8 mouse cellular contexts compared by ENCODE assay signal in genomic region chr1:153740775-153741400, GRCm38 (mm10). TPM values are rescaled to one million over a fixed set of nuclear protein-coding genes. Genes with fewer than 3 reads are reported as not detected.
A peak's percentile ranks its signal among the peaks of the same experiment; 100 is the strongest.
DNase-seq lines count a peak whose midpoint lies in the region; ATAC-seq lines count a peak whose summit lies in the region.

No protein-coding gene starts in this region.

- H3K4me3 ChIP-seq in heart, embryonic 15.5 days: peak overlapping the region; percentile 52
- peak overlapping the region; percentile 47 for H3K4me3 ChIP-seq in hindbrain, embryonic 11.5 days (ENCODE audit: low read depth, low read length)
- peak overlapping the region; percentile 52 for H3K4me3 ChIP-seq in midbrain, embryonic 13.5 days (replicated peaks)

- ATAC-seq in heart, embryonic 15.5 days (replicated peaks; ENCODE audit: insufficient number of reproducible peaks, insufficient read depth, low FRiP score, low read depth): no peak
- ATAC-seq in hindbrain, embryonic 11.5 days (ENCODE audit: low FRiP score): no peak
- ATAC-seq in midbrain, embryonic 13.5 days: no peak

- H3K27me3 ChIP-seq in heart, embryonic 15.5 days: peaks cover 35% of the 10 kb centered on the region
- H3K27me3 ChIP-seq in hindbrain, embryonic 11.5 days (ENCODE audit: control insufficient read depth, insufficient read depth, low read length): peaks cover 6% of the 10 kb centered on the region
- H3K27me3 ChIP-seq in midbrain, embryonic 13.5 days: peaks cover 17% of the 10 kb centered on the region

- no peaks in the 10 kb centered on the region for H3K9me3 ChIP-seq in heart, embryonic 15.5 days (replicated peaks)
- no peaks in the 10 kb centered on the region for H3K9me3 ChIP-seq in hindbrain, embryonic 11.5 days (ENCODE audit: control insufficient read depth, low read length)
- H3K9me3 ChIP-seq in midbrain, embryonic 13.5 days: no peaks in the 10 kb centered on the region

- DNase-seq in heart, adult 9 months (ENCODE audit: low spot score in 2 of 2): no peak
- peak; percentile 40 for DNase-seq in R1 (ENCODE audit: low read depth, low spot score)
- DNase-seq in hindbrain, embryonic 11.5 days (ENCODE audit: low spot score): peak; percentile 41
- DNase-seq in right cerebral cortex, postnatal 36 days (ENCODE audit: low spot score in 2 of 2): no peak
- DNase-seq in left cerebral cortex, postnatal 4 days: no peak
- no peak for DNase-seq in thymus, postnatal 36 days

- H3K4me1 ChIP-seq in heart, embryonic 15.5 days (replicated peaks): peaks cover 29% of the 10 kb centered on the region
- peaks cover 13% of the 10 kb centered on the region for H3K4me1 ChIP-seq in hindbrain, embryonic 11.5 days (replicated peaks; ENCODE audit: control insufficient read depth, insufficient read depth, low read length)
- H3K4me1 ChIP-seq in midbrain, embryonic 13.5 days (replicated peaks): peaks cover 78% of the 10 kb centered on the region

- peak overlapping the region; percentile 81 for H3K4me2 ChIP-seq in heart, embryonic 15.5 days
- H3K4me2 ChIP-seq in hindbrain, embryonic 11.5 days (replicated peaks; ENCODE audit: low read depth, low read length): peak overlapping the region; percentile 68
- H3K4me2 ChIP-seq in midbrain, embryonic 13.5 days (replicated peaks): peak overlapping the region; percentile 78

- intact Hi-C loops in left cerebral cortex, postnatal 4 days (cut with DNase I): loop anchor here (10.0 kb wide), 1 partner anchor 256 kb away; the partner anchor contains the start of gene Dhx9

- WGBS in heart, embryonic 15.5 days: 45% methylated on average over 12 of the region's 12 CpGs
- 28% methylated on average over 12 of the region's 12 CpGs for WGBS in hindbrain, embryonic 11.5 days
- 15% methylated on average over 12 of the region's 12 CpGs for WGBS in midbrain, embryonic 13.5 days

- H3K9ac ChIP-seq in heart, embryonic 15.5 days: peak overlapping the region; percentile 52
- H3K9ac ChIP-seq in hindbrain, embryonic 11.5 days (ENCODE audit: low read depth, low read length): peak overlapping the region; percentile 58
- peak overlapping the region; percentile 68 for H3K9ac ChIP-seq in midbrain, embryonic 13.5 days (replicated peaks)

- H3K27ac ChIP-seq in heart, embryonic 15.5 days: no peak overlapping the region
- no peak overlapping the region for H3K27ac ChIP-seq in hindbrain, embryonic 11.5 days (ENCODE audit: low read depth, low read length)
- H3K27ac ChIP-seq in midbrain, embryonic 13.5 days: no peak overlapping the region

- no peaks in the 10 kb centered on the region for H3K36me3 ChIP-seq in heart, embryonic 15.5 days
- no peaks in the 10 kb centered on the region for H3K36me3 ChIP-seq in hindbrain, embryonic 11.5 days (ENCODE audit: control insufficient read depth, insufficient read depth, low read length)
- peaks cover 13% of the 10 kb centered on the region; the same call in 1 of the 2 replicates for H3K36me3 ChIP-seq in midbrain, embryonic 13.5 days

RNA-seq across cellular contexts. Expression of gene Rgs16, which starts 0.7 kb away (rescaled TPM):
- polyA plus RNA-seq in heart, embryonic 15.5 days (2015; fragmentation: Nextera tagmentation; extraction: Ambion mirVana): 5.9 and 6.4 TPM in 2 replicates
- polyA plus RNA-seq in hindbrain, embryonic 11.5 days (2014; fragmentation: Nextera tagmentation; extraction: Ambion mirVana): 7.8 and 11.0 TPM in 2 replicates
- polyA plus RNA-seq in midbrain, embryonic 13.5 days (2015; fragmentation: Nextera tagmentation; extraction: Ambion mirVana): 34.5 and 34.6 TPM in 2 replicates
- total RNA-seq in left cerebral cortex, postnatal 4 days (2021): 1 to 10 TPM; 7.2 to 7.8 TPM

RNA-seq across cellular contexts. Expression of gene Rnasel, which starts 8.3 kb away (rescaled TPM):
- polyA plus RNA-seq in heart, embryonic 15.5 days (2015; fragmentation: Nextera tagmentation; extraction: Ambion mirVana): 23.4 and 24.3 TPM in 2 replicates
- polyA plus RNA-seq in hindbrain, embryonic 11.5 days (2014; fragmentation: Nextera tagmentation; extraction: Ambion mirVana): 31.4 and 40.3 TPM in 2 replicates
- polyA plus RNA-seq in midbrain, embryonic 13.5 days (2015; fragmentation: Nextera tagmentation; extraction: Ambion mirVana): 57.3 and 62.8 TPM in 2 replicates
- total RNA-seq in left cerebral cortex, postnatal 4 days (2021): 10 to 100 TPM; 33.7 to 34.4 TPM

Comparison
In these comparisons a context has a peak if more than half of its experiments do, and no peak if none do; other contexts are left out.
1. DNase-seq: peak in R1 (single experiment) and hindbrain, embryonic 11.5 days (single experiment); none in heart, adult 9 months (0 of 2), right cerebral cortex, postnatal 36 days (0 of 2), left cerebral cortex, postnatal 4 days (single experiment) and thymus, postnatal 36 days (0 of 2).
2. Peak in every context shown above with its lines, with median percentiles within 50 percentile points of each other: H3K4me2 ChIP-seq, H3K4me3 ChIP-seq and H3K9ac ChIP-seq.